In genomic region chr11:106613638-106614338, GRCm38 (mm10) we compare ENCODE assay signal across 8 mouse cellular contexts. TPM values are rescaled to one million over a fixed set of nuclear protein-coding genes. Genes with fewer than 3 reads are reported as not detected.
DNase-seq lines count a peak whose midpoint lies in the region; ATAC-seq and TF ChIP-seq lines count a peak whose summit lies in the region.

No protein-coding gene starts in this region.

- peak; percentile 34; the same call in 1 of the 2 replicates for TF ChIP-seq CTCF in kidney, postnatal 0 days (IDR thresholded peaks at IDR 0.05; ENCODE audit: low read depth)

- peaks cover 8% of the 10 kb centered on the region; the same call in 1 of the 2 replicates for H3K4me1 ChIP-seq in kidney, postnatal 0 days (replicated peaks; ENCODE audit: insufficient read depth, low read length)
- H3K4me1 ChIP-seq in heart, embryonic 16.5 days (ENCODE audit: control insufficient read depth, insufficient read depth, low read length): peaks cover 29% of the 10 kb centered on the region
- peaks cover 15% of the 10 kb centered on the region for H3K4me1 ChIP-seq in lung, embryonic 16.5 days (replicated peaks; ENCODE audit: control insufficient read depth, insufficient read depth, low read length)

- ATAC-seq in kidney, postnatal 0 days (replicated peaks; ENCODE audit: low FRiP score, low read depth): no peak
- no peak for ATAC-seq in heart, embryonic 16.5 days (replicated peaks; ENCODE audit: extremely low read depth, insufficient read depth, low FRiP score)
- no peak for ATAC-seq in lung, embryonic 16.5 days (ENCODE audit: low read depth)

- no peaks in the 10 kb centered on the region for H3K27me3 ChIP-seq in kidney, postnatal 0 days (ENCODE audit: insufficient read depth, low read length)
- H3K27me3 ChIP-seq in heart, embryonic 16.5 days (ENCODE audit: control insufficient read depth, insufficient read depth, low read length): no peaks in the 10 kb centered on the region
- no peaks in the 10 kb centered on the region for H3K27me3 ChIP-seq in lung, embryonic 16.5 days (ENCODE audit: control insufficient read depth, insufficient read depth, low read depth, low read length)

- WGBS in kidney, postnatal 0 days: 59% methylated on average over 15 of the region's 15 CpGs
- 52% methylated on average over 15 of the region's 15 CpGs for WGBS in heart, embryonic 16.5 days
- WGBS in lung, embryonic 16.5 days: 55% methylated on average over 14 of the region's 15 CpGs

- peak overlapping the region; percentile 73 for H3K4me3 ChIP-seq in kidney, postnatal 0 days (replicated peaks; ENCODE audit: low read depth, low read length)
- H3K4me3 ChIP-seq in heart, embryonic 16.5 days (ENCODE audit: low read length): peak overlapping the region; percentile 83
- H3K4me3 ChIP-seq in lung, embryonic 16.5 days (ENCODE audit: low read length): peak overlapping the region; percentile 100

- H3K9ac ChIP-seq in kidney, postnatal 0 days (ENCODE audit: low read depth, low read length): peak overlapping the region; percentile 86; the same call in 1 of the 2 replicates
- peak overlapping the region; percentile 28; the same call in 1 of the 2 replicates for H3K9ac ChIP-seq in heart, embryonic 16.5 days (ENCODE audit: low read length)
- peak overlapping the region; percentile 60 for H3K9ac ChIP-seq in lung, embryonic 16.5 days (ENCODE audit: low read length)

- no peak for DNase-seq in kidney, postnatal 0 days (ENCODE audit: low spot score)
- no peak for DNase-seq in kidney, adult 8-10 months
- peak; percentile 75 for DNase-seq in R1 (ENCODE audit: low read depth, low spot score)
- peak; percentile 41 for DNase-seq in thymus, postnatal 0 days (ENCODE audit: low spot score)
- DNase-seq in adrenal gland, postnatal 25 days: no peak
- DNase-seq in gastrocnemius, adult 8-10 months (ENCODE audit: low spot score in 2 of 2): no peak

- H3K4me2 ChIP-seq in kidney, postnatal 0 days (ENCODE audit: low read length): peak overlapping the region; percentile 76
- H3K4me2 ChIP-seq in heart, embryonic 16.5 days (ENCODE audit: low read depth, low read length): peak overlapping the region; percentile 62
- H3K4me2 ChIP-seq in lung, embryonic 16.5 days (ENCODE audit: low read depth, low read length): peak overlapping the region; percentile 54

- H3K9me3 ChIP-seq in kidney, postnatal 0 days (replicated peaks; ENCODE audit: low read length): no peaks in the 10 kb centered on the region
- H3K9me3 ChIP-seq in heart, embryonic 16.5 days (replicated peaks; ENCODE audit: control insufficient read depth, low read length): no peaks in the 10 kb centered on the region
- no peaks in the 10 kb centered on the region for H3K9me3 ChIP-seq in lung, embryonic 16.5 days (ENCODE audit: control insufficient read depth, low read length)

- H3K36me3 ChIP-seq in kidney, postnatal 0 days (ENCODE audit: insufficient read depth, low read length): no peaks in the 10 kb centered on the region
- no peaks in the 10 kb centered on the region for H3K36me3 ChIP-seq in heart, embryonic 16.5 days (ENCODE audit: control insufficient read depth, insufficient read depth)
- H3K36me3 ChIP-seq in lung, embryonic 16.5 days (ENCODE audit: control insufficient read depth, insufficient read depth, low read length): no peaks in the 10 kb centered on the region

- H3K27ac ChIP-seq in kidney, postnatal 0 days: peak overlapping the region; percentile 85; the same call in 1 of the 2 replicates
- peak overlapping the region; percentile 76 for H3K27ac ChIP-seq in heart, embryonic 16.5 days (ENCODE audit: low read length)
- H3K27ac ChIP-seq in lung, embryonic 16.5 days (ENCODE audit: low read length): peak overlapping the region; percentile 82

RNA-seq across cellular contexts. Expression of gene Tex2, which starts 0.6 kb away (rescaled TPM):
- 8.4 and 9.0 TPM in 2 replicates for polyA plus RNA-seq in kidney, postnatal 0 days (2015; fragmentation: Nextera tagmentation; extraction: Ambion mirVana)
- polyA plus RNA-seq in heart, embryonic 16.5 days (2015; fragmentation: Nextera tagmentation; extraction: Ambion mirVana): 14.2 and 15.0 TPM in 2 replicates
- 10.4 and 11.5 TPM in 2 replicates for polyA plus RNA-seq in lung, embryonic 16.5 days (2015; fragmentation: Nextera tagmentation; extraction: Ambion mirVana)
- 7.0 and 7.2 TPM in 2 replicates for polyA plus RNA-seq in thymus, postnatal 0 days (2015; fragmentation: Nextera tagmentation; extraction: Ambion mirVana)
- total RNA-seq in adrenal gland, postnatal 25 days (2021): 45.0 and 45.5 TPM in 2 replicates
- 10 to 100 TPM; 62.9 to 78.3 (median 68.0) TPM for total RNA-seq in gastrocnemius, adult 8-10 months (2022)

Comparison
In these comparisons a context has a peak if more than half of its experiments do, and no peak if none do; other contexts are left out.
1. DNase-seq: peak in R1 (single experiment) and thymus, postnatal 0 days (single experiment); none in kidney, postnatal 0 days (single experiment), kidney, adult 8-10 months (0 of 2), adrenal gland, postnatal 25 days (single experiment) and gastrocnemius, adult 8-10 months (0 of 2).
2. H3K9ac ChIP-seq: peak in every context shown above with its lines; median percentile 86 in kidney, postnatal 0 days; 60 in lung, embryonic 16.5 days; 28 in heart, embryonic 16.5 days.
3. Peak in every context shown above with its lines, with median percentiles within 50 percentile points of each other: H3K27ac ChIP-seq, H3K4me2 ChIP-seq and H3K4me3 ChIP-seq.